Mouse (Mus musculus) natural killer cell, adult 2 months (primary cell): ENCODE measurements around the gene Nat8f4.
"Not testable (repeated sequence)": the region's sequence is repeated elsewhere in the genome, so short reads cannot be mapped to it uniquely, and the experiment has no call there.

Source experiments
- DNase-seq, 2 experiments: peaks; one replicate each; pipeline ENCODE4 v3.0.0; 2022; ENCODE audit warnings: low spot score in 2 of 2

The Nat8f4 gene

DNA sequence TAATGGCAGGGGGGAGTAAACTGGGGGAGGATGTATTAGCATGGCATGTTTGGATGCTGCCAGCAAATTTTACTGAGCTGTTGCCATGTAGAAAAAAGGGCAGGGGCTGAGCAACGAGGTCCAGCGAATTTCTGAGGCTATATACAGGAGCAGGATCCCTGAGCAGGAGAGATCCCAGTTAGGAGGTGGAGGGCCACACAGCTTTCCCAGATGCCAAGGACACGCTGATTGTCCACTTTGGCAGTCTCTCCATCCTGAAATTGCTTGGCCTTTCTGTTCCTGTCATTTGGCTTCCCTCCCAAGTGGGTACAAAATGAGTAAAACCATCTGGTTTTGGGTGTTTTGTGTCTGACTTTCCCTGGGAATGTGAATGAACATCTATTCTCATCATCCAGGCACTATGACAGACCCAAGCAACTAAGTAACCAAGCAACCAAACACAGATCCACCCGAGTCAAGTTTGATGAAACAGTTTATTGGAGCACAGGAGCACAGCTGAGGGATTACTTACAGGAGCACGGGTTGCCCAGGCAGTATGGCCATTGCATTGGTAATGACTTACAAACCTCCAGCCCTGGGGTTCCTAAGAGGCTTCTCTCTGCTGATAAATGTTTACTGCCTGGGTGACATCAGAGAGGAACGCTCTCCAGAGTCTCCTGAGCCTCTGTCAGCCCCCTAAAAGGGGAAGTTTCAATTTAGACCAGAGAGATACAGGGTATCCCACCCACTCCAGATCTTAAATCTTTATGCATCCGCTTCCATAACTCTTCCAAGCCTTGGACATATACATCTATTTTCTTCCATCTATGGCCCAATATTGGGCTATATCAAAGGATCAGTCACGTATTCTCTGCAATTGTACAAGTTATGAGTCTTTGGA lies 5.8 kb downstream of the Nat8f4 start:
- not testable (repeated sequence) for DNase-seq

- DNase-seq: not testable (repeated sequence)
These were observed 9.5 kb downstream of the Nat8f4 start for GRCm38 (mm10) chr6:85895061-85895648.

GRCm38 (mm10) chr6:85888961-85889360 lies 15.7 kb downstream of the Nat8f4 start:
- no peak for DNase-seq

DNA sequence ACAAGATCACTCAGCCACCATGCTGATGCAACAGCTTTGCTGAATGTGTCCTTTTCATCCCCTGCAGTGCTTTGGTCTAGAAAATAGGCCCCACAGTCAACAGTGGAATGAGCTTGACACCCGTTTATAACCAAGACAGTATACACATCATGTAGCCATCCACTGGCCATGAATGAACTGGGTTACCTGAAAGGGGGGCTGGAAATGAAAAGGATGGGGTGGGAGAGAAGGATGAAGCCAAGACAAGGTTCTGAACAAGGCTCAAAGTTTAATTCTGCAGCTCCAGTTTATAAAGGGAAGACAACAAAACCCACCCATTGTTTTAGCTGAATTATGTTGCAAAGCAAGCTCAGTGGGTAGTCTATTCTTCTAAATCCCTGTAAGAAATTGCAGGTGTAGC lies 20.4 kb downstream of the Nat8f4 start:
- no peak for DNase-seq

- not testable (repeated sequence) for DNase-seq
These were observed 21.4 kb downstream of the Nat8f4 start for GRCm38 (mm10) chr6:85883246-85883645.

- not testable (repeated sequence) for DNase-seq
These were observed 35.7 kb downstream of the Nat8f4 start, which contains the start of gene Nat8f2 for GRCm38 (mm10) chr6:85869006-85869405. Nat8f2 (minus strand) TSS chr6:85869158.

DNA sequence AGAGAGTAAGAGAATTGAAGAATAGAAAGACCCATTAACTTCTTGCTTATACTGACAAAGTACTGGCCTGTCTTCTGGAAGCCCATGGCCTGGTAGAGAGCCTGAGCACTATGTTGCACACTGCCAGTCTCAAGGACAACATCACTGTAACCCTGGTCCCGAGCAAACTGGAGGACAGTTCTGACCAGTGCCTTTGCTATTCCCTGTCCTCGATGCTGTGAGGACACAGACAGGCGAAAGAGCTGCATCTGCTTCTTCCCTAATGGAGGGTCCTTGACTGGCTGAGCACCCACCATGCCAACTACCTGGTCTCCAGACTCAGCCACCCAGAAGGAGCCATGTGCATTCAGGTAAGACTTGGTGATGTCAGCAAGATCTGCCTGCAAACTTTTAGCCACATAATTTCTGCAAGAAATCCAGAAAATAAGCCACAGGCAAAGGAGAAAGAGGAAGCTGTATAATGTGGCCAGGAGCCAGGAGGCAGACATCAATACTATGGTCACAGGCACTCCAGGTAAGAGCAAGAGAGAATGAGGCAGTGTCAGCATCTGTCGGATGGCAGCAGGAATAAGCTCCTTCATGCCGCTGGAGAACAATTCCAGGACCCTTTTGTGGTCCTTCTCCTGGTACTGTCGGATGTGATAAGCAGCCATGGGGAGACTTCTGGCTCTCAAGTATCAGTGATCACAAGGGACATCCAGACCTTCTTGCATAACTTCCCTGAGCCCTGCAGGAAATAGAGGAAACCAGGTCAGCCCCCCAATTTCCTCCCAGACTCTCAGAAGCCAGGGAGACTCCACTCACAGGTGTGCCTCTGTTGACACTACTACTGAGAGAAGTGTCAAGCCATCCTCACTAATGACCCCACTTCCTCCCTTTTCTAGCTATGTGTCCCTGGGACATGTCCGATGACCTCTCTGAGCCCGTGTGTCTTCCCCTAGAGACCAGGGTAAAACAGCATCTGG lies 36.7 kb downstream of the Nat8f4 start:
- no peak for DNase-seq

DNA sequence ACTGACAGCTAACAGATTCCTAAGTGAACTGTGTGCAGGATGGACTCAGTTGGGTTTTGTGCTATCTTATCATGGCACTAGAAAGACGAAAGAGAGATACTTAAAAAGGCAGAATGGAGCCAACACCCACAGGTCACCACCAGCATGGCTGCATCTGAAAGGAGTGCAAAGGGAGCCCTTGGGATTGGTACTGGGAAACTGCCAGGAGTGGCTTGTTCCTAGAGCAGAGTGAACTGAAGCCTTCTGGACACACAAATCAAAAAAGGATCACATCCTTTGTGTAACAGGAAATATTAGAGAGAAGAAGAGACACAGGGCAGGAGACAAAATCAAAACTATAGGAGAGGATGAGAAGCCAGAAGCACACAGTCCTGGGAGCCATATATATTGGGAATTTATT lies 37.7 kb downstream of the Nat8f4 start:
- DNase-seq: not testable (repeated sequence)

DNA sequence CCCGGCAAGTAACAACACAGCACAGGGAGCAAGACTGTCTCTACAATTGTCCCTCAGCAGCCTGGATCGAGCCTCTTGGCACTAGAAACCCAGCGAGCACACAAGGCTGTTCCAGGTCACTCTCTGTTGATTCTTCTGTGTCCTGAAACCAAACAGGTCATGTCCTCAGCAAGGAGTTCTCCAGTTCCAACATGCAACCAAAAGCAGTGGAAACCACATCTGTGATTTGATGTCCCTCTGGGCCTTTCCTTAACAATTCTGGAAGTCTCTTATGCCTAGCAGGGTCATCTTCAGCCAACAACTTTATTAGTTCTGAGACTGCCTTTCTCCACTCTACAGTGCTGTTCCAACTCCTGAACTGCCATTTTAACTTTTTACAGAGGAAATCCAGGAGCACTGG lies 38.5 kb downstream of the Nat8f4 start:
- DNase-seq: not testable (repeated sequence)

GRCm38 (mm10) chr6:85864900-85865639 lies 39.6 kb downstream of the Nat8f4 start:
- not testable (repeated sequence) for DNase-seq

DNA sequence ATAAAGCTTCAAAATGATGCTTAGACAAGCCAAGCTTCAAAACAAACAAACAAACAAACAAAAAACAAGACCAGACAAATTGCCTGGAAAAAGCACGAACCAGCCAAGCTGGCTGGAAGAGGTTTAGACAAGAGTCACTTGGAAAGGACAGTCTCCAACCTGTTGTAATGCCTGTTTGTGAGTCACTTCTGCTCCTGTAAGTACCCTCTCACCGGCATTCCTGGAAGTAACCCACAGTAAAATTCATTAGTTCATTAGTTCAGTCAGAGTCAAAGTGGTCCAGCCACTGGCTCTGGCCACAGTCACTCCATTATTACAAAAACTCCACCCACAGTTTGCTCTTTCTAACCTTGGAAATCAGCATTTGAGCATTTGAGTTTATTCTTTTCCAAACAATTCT lies 40.8 kb downstream of the Nat8f4 start:
- no peak for DNase-seq

DNA sequence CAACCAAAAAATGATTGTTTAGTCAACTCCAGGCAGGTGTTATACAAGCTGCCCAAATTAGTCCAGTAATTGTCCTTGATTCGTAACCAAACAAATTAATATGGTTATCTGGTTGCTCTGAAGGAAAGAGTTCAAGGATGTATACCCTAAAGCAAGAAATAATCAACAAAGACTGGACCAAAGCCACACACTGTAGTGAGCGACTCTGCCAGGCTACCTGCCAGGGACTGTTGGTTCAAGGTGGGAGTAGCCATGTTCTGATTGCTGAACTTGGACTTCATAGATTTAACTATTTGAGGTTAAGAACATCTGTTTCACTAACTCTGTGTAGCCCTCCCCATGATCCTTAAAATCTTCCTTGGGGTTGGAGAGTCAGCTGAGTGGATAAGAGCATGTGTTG lies 41.5 kb downstream of the Nat8f4 start:
- DNase-seq: no peak

GRCm38 (mm10) chr6:85862565-85862964 lies 42.1 kb downstream of the Nat8f4 start:
- DNase-seq: no peak

GRCm38 (mm10) chr6:85861247-85861646 lies 43.4 kb downstream of the Nat8f4 start:
- DNase-seq: no peak

DNA sequence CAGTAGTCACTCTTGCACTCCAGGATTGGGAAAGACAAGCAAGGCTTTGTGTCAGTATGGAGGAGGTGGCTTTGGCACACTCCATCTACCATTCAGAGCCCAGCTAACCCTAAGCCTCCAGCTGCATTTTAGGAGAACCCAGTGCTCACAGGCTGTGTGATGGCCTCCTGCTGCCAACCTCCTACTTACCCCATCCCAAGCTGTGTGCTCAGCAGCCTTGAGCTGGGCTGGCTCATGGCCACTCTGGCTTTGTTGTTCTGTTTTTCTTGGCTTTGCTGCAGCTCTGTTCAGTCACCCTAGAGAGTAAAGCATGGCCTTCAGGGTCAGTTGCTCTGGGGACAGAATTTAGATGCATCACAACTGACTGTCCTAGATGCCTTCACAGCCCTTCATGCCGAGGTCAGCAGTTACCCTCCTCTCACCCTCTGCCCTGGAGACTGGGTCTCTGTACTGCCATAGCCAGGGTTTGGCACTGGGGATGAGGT lies 48.4 kb downstream of the Nat8f4 start:
- no peak for DNase-seq

DNA sequence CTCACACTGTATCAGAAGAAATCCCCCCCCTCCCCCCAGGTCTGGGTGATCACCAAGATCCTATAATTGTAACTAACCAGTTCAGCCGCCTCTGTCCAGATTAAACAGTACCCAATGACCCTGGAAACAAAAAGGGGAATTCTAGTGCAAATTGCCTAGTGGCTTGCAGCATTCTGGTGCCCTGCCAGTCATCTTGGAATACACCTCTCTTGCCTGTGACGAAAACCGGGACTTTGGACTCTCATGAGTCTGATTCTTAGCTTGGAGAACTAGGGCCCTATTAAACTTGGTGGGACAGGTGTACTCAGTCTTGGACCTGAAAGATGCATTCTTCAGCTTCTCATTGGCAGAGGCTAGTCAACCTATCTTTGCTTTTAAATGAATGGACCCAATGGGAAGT lies 51.2 kb downstream of the Nat8f4 start:
- no peak for DNase-seq

- no peak for DNase-seq
These were observed 53.5 kb downstream of the Nat8f4 start for GRCm38 (mm10) chr6:85851062-85851773.

DNA sequence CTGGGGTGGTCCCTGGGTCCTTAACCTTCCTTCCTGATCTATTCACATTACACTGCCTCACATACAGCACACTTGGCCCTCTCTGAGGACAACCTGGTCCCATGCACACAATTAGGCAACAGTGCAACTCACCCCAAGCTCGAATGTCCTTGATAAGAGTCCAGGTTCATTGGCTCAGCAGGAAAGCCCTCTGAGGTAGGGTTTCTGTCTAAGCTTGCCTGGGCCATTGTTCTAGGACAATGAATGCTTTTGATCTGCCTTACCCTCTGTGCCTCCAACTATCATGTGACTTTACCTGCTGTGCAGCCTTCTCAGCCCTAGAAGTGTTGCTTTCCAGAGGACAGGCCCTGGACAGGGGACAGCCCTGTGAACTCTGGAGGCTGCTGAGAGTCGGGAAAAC lies 55.4 kb downstream of the Nat8f4 start:
- no peak for DNase-seq
